Mouse (Mus musculus) bone marrow macrophage, adult 2 months (primary cell): ENCODE results near the gene Lyve1. TPM values are rescaled to one million over a fixed set of nuclear protein-coding genes. Genes with fewer than 3 reads are reported as not detected.
"Not testable (repeated sequence)": the region's sequence is repeated elsewhere in the genome, so short reads cannot be mapped to it uniquely, and the experiment has no call there.

Source experiments
- H3K27ac ChIP-seq: 2 replicates; pipeline ENCODE4 v1.5.1; 2012; ENCODE audit warnings: low read depth, low read length; ENCODE audit not compliant: insufficient read depth
- H3K4me1 ChIP-seq: 2 replicates; pipeline ENCODE4 v1.6.1; 2012; ENCODE audit warnings: low read length; ENCODE audit not compliant: control insufficient read depth, insufficient read depth
- H3K4me3 ChIP-seq: 2 replicates; pipeline ENCODE4 v1.5.1; 2012; ENCODE audit warnings: mild to moderate bottlenecking, low read length, moderate library complexity; ENCODE audit not compliant: insufficient read depth
- CTCF ChIP-seq: IDR thresholded peaks from 2 replicates; pipeline ENCODE4 v1.5.1; 2012; ENCODE audit warnings: low read depth, mild to moderate bottlenecking, low read length, moderate library complexity
- POLR2A ChIP-seq: IDR thresholded peaks from 2 replicates; pipeline ENCODE4 v1.6.1; 2012; ENCODE audit warnings: mild to moderate bottlenecking, low read depth, low read length, borderline replicate concordance
- polyA plus RNA-seq: library from polyadenylated mRNA; stranded (reverse); fragments of >200 nt; gene quantifications from 2 replicates; pipeline ENCODE4 v1.2.4, GENCODE M21; 2012; ENCODE audit not compliant: missing spikeins, insufficient read depth, insufficient read length

The Lyve1 gene
- not detected in 2 replicates for polyA plus RNA-seq

DNA sequence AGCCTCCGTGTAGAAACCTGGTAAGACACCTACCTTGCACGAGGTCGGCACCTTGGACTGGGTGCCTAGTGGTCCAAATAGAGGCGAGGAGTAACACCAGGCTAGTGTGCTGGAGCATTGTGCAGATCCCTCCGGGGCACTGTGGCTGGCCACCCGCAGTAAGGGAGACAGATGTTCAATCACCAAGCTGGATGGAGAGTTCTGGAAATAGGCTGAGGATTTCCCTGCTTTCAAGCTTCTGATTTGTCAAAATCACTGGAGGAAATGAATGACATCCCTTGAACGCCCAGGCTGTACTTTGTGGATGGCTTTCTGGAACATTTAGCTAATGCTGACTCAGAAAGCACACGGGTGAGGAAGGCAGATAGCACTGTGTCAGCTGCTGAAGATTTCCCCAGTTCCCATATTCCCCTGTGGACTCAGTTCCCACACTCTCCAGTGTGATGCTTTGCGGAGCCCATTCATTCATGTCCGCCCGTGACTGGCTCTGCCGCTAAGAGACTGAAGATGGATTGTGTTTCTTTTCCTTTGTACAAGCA lies at the start of gene Lyve1:
TSS of gene Lyve1 (minus strand) at position 489 of the 539 bp plus-strand sequence.
- TF ChIP-seq CTCF (no peak), POLR2A (no peak)
- Histone ChIP-seq H3K27ac (no peak within 1 kb of the TSS), H3K4me3 (no peak within 1 kb of the TSS), H3K4me1 (peaks cover 7% of the 10 kb centered on the region)

DNA sequence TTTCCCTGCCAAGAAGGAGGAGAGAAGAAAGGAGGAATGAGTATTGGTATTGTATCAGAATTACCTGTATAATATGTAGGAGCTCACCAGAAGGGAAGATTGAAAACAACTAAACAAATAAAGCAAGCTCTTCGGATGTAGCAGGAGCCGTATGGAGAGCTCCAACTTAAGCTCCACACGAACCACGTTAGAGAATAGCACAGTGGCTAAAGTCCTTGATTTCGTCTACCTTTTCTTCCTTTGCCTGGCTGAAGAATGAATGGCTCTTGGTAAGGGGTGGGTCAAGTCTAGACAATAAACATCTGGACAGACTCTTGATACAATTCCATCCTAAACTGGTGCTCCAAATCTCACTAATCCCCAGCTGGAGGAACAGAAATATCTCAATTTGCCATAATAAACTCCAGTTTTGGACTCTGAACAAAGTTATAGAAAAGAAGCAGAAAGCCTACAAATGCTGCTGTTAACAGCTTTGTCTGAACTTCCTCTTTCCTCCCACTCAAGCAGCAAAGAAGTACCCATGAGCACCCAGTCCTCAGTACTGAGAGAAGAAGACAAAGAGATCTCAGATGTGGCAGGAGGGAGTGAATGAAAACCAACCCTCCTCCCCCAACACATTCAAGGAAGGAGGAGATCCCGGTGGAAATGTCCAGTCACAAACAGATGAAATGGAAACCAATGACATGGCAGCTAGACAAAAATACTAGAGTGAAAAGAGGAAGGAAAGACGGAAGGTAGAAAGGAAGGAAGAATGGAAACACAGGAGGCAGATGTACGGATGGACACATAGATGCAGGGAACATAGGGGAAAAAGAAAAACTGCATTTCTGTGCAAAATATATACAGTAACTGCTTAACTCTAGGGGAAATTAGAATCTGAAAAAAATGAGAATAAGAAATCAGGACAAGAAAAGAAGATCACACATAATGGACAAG lies 45.4 kb upstream of the Lyve1 start:
- Histone ChIP-seq H3K4me3 (no peak overlapping the region), H3K27ac (no peak overlapping the region), H3K4me1 (peaks cover 21% of the 10 kb centered on the region)
- TF ChIP-seq CTCF: no peak
- TF ChIP-seq POLR2A: no peak

DNA sequence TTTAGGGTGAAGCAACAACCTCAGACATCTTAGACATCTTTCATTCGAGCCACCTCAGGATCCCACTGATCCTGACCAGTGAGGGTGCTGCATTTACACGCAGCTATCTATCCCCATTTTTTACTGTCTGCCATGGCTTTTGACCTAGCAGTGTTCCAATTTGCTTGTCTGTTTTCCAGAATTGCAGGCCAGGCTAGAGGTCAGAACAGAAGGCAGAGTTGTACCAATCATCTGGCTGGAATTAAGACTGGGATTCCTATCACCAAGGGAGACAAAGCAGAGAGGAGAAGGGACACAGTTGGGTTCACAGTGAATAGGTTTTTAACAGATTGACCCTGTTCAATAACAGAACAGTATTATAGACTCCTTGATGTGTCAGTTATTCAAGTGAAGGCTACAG lies 43.5 kb upstream of the Lyve1 start:
- peaks cover 21% of the 10 kb centered on the region for H3K4me1 ChIP-seq
- TF ChIP-seq CTCF: no peak
- no peak for TF ChIP-seq POLR2A
- no peak overlapping the region for H3K4me3 ChIP-seq
- H3K27ac ChIP-seq: no peak overlapping the region

DNA sequence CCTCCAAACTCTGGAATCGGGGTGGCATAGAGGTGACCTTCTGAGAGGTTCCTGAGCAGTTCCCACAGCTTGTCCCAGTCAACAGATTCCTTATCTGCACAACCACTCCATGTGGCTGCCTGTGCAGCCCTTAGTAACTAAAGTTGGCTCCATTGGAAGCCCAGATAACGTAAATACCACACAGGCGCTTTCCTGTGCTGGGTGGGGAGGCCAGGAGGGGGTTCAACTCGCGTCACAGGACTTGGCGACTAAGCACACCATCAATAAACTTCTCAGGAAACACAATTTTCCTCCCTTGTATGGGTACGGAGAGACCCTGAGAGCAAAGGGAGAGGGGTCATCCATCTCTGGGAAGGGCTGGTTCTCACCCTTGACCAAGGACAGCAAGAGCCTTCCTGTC lies 40.2 kb upstream of the Lyve1 start:
- TF ChIP-seq POLR2A: no peak
- no peak for TF ChIP-seq CTCF
- Histone ChIP-seq H3K27ac (no peak overlapping the region), H3K4me1 (peaks cover 7% of the 10 kb centered on the region), H3K4me3 (no peak overlapping the region)

DNA sequence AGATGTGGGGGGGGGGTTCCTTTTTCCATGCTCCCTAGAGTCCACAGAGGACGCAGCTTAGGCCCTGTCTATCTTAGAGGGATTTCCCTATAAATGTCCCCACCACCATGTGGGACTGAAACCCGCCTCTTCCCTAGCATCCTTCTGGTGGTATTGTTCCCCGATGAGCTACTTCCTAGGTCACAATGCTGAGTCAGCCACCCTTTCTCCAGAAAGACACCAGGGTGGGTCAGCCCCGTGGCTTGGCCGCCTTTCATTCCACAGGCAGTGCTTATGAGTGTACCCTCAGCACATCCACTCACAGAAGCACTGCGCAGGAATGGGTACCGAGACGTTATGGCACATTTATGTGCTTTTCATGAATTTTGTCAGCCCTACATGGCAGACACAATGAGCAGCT lies 34.2 kb upstream of the Lyve1 start:
- Histone ChIP-seq H3K4me1 (peaks cover 4% of the 10 kb centered on the region; the same call in 1 of the 2 replicates), H3K27ac (no peak overlapping the region), H3K4me3 (no peak overlapping the region)
- TF ChIP-seq CTCF: no peak
- TF ChIP-seq POLR2A: no peak

DNA sequence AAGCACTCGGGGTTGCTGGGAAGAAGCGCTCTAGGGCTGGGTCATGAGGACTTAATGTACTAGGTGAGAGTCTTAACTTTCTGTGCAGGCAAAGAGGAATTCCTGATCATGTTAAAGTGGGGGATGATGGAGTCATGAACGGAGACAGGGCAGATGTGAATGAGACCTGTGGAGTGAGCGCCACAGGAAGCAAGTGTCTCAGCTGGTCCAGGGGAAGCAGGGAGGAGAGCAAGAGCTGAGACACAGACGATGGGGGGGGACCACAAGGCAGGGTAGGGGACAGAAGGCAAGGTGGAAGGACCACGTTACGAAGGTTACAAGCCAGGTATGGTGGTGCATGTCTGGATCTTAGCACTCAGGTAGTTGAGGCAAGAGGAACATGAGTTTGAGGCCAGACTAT lies 33.4 kb upstream of the Lyve1 start:
- peaks cover 4% of the 10 kb centered on the region; the same call in 1 of the 2 replicates for H3K4me1 ChIP-seq
- no peak overlapping the region for H3K4me3 ChIP-seq

DNA sequence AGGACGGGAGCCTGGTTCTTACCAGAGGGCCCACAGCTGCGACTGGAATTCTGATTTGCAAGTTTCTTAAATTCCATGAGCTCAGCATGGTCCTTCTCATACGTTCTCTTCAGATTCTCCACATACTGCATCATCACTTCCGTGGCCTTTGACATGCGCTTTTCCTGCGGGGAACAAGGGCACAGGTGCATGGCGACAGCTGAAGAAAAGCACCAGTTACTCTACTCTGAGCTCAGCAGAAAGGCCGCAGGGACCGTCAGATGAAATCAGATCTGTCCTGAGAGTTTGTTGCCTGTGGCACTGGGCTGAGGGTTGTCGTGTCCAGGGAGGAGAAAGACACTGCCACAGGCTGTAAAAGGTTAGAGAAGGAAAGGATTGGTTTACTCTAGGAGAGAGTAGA lies 32.7 kb upstream of the Lyve1 start:
- H3K4me1 ChIP-seq, H3K27ac ChIP-seq, H3K4me3 ChIP-seq: not testable (repeated sequence)

More for the DNA sequence above, 33.4 kb upstream of the Lyve1 start:
- TF ChIP-seq POLR2A (no peak), CTCF (no peak)
- H3K27ac ChIP-seq: no peak overlapping the region

DNA sequence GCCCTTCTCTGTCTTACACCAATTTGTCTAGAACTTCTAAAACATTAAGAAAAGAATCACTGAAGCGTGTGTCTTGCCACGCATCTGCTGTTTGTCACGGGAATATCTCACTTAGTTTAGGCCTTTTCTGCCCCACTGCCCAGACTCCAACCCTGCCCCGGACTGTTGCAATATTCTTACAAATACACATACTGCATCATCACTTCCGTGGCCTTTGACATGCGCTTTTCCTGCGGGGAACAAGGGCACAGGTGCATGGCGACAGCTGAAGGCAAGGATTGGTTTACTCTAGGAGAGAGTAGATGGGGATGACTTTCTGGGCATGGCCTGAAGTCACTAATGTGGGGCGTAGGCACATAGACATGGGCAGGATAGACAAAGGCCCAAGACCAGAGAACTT lies 31.6 kb upstream of the Lyve1 start:
- peaks cover 11% of the 10 kb centered on the region for H3K4me1 ChIP-seq
- no peak overlapping the region for H3K4me3 ChIP-seq
- TF ChIP-seq POLR2A (no peak), CTCF (no peak)
- no peak overlapping the region for H3K27ac ChIP-seq

DNA sequence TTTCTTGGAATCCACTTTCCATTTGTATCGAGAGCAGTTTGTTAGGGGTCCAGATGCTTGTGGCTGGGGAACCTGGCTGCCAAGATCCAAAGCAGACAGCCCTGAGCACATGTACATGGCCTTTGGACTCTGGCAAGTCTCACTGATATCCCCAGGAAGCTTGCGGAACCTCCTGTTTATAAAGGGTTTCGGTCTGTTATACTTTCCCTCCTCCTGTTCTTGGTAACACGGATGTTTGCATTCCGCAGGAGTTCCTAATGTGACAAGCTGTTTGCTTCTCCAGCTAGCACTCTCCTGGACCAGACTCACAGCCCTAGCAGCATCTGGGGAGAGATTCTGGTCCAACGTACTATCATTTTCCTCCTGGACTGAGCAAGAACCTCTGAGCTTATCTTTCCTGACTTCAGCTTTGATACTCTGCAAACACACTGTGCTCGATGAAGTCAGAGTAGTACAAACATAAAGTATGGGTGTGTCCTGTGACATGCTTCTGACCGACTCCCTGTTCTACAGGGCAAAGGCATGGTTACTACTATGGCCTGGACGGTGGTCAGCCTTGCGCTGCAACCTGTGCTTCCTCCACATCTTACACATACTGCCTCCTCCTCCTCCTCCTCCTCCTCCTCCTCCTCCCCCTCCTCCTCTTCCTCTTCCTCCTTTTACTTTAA lies 31.0 kb upstream of the Lyve1 start:
- no peak for TF ChIP-seq POLR2A
- TF ChIP-seq CTCF: no peak
- Histone ChIP-seq H3K4me3 (no peak overlapping the region), H3K4me1 (peaks cover 11% of the 10 kb centered on the region), H3K27ac (no peak overlapping the region)

DNA sequence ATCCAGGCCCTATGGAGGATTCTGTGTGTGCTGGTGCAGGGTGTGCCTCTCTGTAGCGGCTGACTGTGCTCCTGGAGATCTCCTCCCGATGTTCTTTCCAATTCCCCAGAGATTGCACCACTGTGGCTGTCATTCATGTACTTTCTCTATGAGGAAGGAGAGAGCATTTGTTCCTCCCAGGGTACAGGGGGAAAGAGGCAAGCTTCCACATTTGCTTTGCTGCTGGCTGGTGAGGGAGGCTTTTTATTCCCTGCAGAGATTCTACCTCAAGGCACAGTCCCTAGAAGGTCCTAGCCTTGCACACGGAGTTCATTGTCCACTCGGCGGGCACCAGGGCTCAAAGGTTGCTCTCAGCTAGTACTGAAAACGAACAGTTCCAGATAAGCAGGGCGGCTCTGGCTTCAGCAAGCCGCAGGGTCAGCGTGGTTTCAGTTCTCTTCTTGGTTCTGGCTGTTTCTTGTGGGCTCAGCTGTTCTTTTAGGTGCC lies 28.5 kb upstream of the Lyve1 start:
- no peak for TF ChIP-seq CTCF
- TF ChIP-seq POLR2A: no peak
- Histone ChIP-seq H3K4me1 (peaks cover 11% of the 10 kb centered on the region), H3K4me3 (peak overlapping the region; percentile 53), H3K27ac (peak overlapping the region; percentile 92)
